Mouse (Mus musculus): ENCODE data around the gene Tmem223. TPM values are rescaled to one million over a fixed set of nuclear protein-coding genes. Genes with fewer than 3 reads are reported as not detected.
"Not testable (repeated sequence)": the region's sequence is repeated elsewhere in the genome, so short reads cannot be mapped to it uniquely, and the experiment has no call there.

Tmem223 gene
- polyA plus RNA-seq, 1 experiment from 2014 or later, result 197 TPM

DNA sequence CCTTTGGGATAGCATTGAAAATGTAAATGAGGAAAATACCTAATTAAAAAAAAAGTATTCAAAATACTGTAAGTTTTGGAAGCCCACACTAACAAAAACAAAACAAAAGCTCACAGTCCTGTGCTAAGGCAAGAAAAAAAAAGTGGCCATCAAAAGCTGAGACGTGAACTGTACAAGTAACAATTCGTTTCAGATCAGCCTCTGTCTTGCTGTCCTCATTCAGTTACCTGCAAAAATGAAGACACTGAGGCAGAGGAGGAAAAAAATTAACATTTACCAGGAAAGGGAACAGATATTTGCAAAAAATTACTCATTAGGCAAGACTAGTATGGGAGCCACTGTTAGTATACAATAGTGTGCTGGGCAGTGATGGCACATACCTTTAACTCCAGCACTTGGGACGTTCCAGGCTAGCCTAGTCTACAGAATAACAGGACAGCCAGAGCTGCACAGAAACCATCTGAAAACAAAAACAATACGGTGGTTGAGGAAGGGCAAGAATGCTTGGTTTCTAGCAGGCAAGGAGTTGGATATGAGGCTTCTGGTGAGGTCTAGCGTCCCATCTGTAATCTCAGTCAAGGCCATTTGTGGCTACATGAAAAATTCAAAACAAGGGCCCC is 43.2 kb upstream of the Tmem223 start:
- Histone ChIP-seq H3K9me3 (ENCODE audit: low read length) (no peaks in the 10 kb centered on the region), H3K4me2 (replicated peaks; ENCODE audit: low read depth, low read length) (no peak overlapping the region), H3K27me3 (ENCODE audit: insufficient read depth, low read length) (no peaks in the 10 kb centered on the region), H3K36me3 (ENCODE audit: insufficient read depth, low read length) (peaks cover 28% of the 10 kb centered on the region), H3K4me3 (ENCODE audit: low read length) (no peak overlapping the region), H3K9ac (replicated peaks; ENCODE audit: low read length) (no peak overlapping the region), H3K27ac (ENCODE audit: low read length) (no peak overlapping the region), H3K4me1 (ENCODE audit: insufficient read depth, low read length) (peaks cover 17% of the 10 kb centered on the region)
- 22% methylated on average over 5 of the region's 5 CpGs for WGBS
- no peak for ATAC-seq (ENCODE audit: low FRiP score, low TSS enrichment)

DNA sequence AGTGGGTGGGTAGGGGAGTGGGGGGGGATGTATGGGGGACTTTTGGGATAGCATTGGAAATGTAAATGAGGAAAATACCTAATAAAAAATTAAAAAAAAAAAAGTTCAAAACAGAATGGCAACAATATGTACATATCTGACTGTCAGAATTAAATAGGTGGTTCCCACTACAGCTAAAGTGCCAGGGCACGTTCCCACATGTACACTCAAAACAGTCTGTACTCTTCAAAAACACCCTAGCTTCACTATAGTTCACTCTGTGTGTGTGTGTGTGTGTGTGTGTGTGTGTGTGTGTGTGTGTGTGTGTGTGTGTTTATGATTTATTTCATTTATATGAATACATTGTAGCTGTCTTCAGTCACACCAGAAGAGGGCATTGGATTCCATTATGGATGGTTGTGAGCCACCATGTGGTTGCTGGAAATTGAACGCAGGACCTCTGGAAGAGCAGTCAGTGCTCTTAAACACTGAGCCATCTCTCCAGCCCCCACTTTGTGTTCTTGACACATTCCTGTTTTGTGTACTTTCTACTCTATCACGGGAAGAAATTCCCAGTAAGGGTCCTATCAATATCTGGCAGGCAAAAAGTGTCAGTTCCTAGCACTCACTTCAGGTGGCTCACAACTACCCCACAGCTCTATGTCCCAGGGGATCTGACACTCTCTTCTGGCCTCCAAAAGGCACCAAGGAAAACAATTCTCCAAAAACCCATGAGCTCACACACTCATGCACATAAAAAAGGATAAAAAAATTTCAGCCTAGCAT is 42.3 kb upstream of the Tmem223 start:
- ATAC-seq (ENCODE audit: low FRiP score, low TSS enrichment), result not testable (repeated sequence)

DNA sequence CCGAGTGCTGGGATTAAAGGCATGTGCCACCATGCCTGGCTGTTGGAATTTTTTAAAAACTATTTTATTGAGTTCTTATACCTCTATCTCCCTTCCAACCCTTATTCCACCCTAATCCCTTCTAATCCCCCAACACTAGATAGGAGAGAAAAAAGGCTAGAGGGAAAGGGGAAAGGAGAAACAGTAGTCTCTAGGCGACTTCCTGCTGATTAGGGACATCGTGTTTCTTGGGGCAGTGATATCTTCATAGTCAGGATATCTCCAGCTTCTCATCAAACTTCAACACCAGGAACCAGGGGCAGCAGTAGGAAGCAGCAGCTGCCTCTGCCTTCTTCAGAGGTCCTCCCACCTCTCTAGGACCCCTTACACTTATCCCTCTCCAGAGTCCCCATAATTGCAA is 36.5 kb upstream of the Tmem223 start:
- ATAC-seq (ENCODE audit: low FRiP score, low TSS enrichment), result no peak
- Histone ChIP-seq H3K4me3 (ENCODE audit: low read length) (no peak overlapping the region), H3K27ac (ENCODE audit: low read length) (no peak overlapping the region), H3K9me3 (ENCODE audit: low read length) (no peaks in the 10 kb centered on the region), H3K4me1 (ENCODE audit: insufficient read depth, low read length) (peaks cover 13% of the 10 kb centered on the region), H3K27me3 (ENCODE audit: insufficient read depth, low read length) (no peaks in the 10 kb centered on the region), H3K36me3 (ENCODE audit: insufficient read depth, low read length) (peaks cover 15% of the 10 kb centered on the region), H3K9ac (replicated peaks; ENCODE audit: low read length) (no peak overlapping the region), H3K4me2 (replicated peaks; ENCODE audit: low read depth, low read length) (no peak overlapping the region)
- 70% methylated on average over 3 of the region's 3 CpGs for WGBS

More for the DNA sequence above, 42.3 kb upstream of the Tmem223 start:
- WGBS, result 42% methylated on average over 3 of the region's 3 CpGs
- not testable (repeated sequence) for H3K4me2 ChIP-seq (replicated peaks; ENCODE audit: low read depth, low read length); H3K27me3 ChIP-seq (ENCODE audit: insufficient read depth, low read length); H3K27ac ChIP-seq (ENCODE audit: low read length); H3K9ac ChIP-seq (replicated peaks; ENCODE audit: low read length); H3K4me3 ChIP-seq (ENCODE audit: low read length); H3K9me3 ChIP-seq (ENCODE audit: low read length)
- Histone ChIP-seq H3K4me1 (ENCODE audit: insufficient read depth, low read length) (peaks cover 17% of the 10 kb centered on the region), H3K36me3 (ENCODE audit: insufficient read depth, low read length) (peaks cover 28% of the 10 kb centered on the region)

DNA sequence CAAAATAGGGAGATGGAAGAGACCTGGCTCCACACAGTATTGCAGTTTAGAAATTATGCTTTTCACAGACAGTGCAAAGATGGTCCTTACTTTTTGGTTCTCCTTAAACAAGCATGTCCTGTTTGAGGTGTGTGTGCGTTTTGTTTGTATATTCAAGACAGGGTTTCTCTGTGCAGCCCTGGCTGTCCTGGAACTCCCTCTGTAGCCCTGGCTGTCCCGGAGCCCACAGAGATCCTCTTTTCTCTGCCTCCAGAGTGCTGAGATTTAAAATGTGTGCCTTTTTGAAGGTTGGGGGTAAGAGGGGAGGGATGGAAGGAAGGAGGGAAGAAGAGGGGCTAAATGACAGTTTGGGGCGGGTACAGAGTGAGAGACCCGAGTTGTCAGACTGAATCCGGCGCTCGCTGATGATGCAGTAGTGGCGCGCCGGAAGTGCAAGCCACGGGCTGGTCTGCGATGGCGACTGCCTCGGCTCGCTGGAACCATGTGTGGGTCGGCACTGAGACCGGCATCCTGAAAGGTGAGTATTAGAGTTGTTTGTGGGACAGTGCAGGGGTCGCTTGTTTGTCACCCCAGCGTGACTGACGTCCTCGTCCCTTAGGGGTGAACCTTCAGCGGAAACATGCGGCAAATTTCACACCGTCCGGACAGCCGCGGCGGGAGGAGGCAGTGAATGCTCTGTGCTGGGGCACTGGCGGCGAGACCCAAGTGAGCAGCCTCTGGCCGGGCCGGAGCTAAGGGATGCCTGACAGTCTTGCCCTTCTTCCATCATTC is 35.2 kb upstream of the Tmem223 start, which contains the start of gene Wdr74:
Gene Wdr74 (plus strand): TSS at position 439 of the 771 bp plus-strand sequence.
- Histone ChIP-seq H3K36me3 (ENCODE audit: insufficient read depth, low read length) (peaks cover 16% of the 10 kb centered on the region), H3K9ac (replicated peaks; ENCODE audit: low read length) (peak within 1 kb of the TSS; percentile 86), H3K4me3 (ENCODE audit: low read length) (peak within 1 kb of the TSS; percentile 97), H3K27me3 (ENCODE audit: insufficient read depth, low read length) (no peaks in the 10 kb centered on the region), H3K9me3 (ENCODE audit: low read length) (no peaks in the 10 kb centered on the region), H3K4me1 (ENCODE audit: insufficient read depth, low read length) (peaks cover 16% of the 10 kb centered on the region), H3K27ac (ENCODE audit: low read length) (peak within 1 kb of the TSS; percentile 61), H3K4me2 (replicated peaks; ENCODE audit: low read depth, low read length) (peak within 1 kb of the TSS; percentile 92)
- peak; percentile 94 for ATAC-seq (ENCODE audit: low FRiP score, low TSS enrichment)
- under 1% methylated on average over 32 of the region's 32 CpGs for WGBS

DNA sequence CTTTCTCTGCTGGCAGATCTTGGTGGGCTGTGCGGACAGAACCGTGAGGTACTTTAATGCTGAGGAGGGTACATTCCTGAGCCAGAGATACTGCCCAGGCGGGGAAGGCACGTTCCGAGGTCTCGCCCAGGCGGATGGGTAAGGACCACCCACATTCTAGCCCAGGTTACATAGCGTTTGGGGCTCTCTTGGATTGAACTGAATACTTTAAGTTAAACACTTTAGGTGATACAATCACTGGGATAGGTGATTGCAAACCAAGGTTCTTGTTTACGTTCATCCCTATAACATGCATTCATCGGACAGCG is 34.7 kb upstream of the Tmem223 start:
- ATAC-seq (ENCODE audit: low FRiP score, low TSS enrichment), result no peak
- Histone ChIP-seq H3K27ac (ENCODE audit: low read length) (peak overlapping the region; percentile 61), H3K4me2 (replicated peaks; ENCODE audit: low read depth, low read length) (peak overlapping the region; percentile 92), H3K27me3 (ENCODE audit: insufficient read depth, low read length) (no peaks in the 10 kb centered on the region), H3K9me3 (ENCODE audit: low read length) (no peaks in the 10 kb centered on the region), H3K36me3 (ENCODE audit: insufficient read depth, low read length) (peaks cover 16% of the 10 kb centered on the region), H3K9ac (replicated peaks; ENCODE audit: low read length) (peak overlapping the region; percentile 86), H3K4me1 (ENCODE audit: insufficient read depth, low read length) (peaks cover 20% of the 10 kb centered on the region), H3K4me3 (ENCODE audit: low read length) (peak overlapping the region; percentile 97)
- 3% methylated on average over 11 of the region's 11 CpGs for WGBS

DNA sequence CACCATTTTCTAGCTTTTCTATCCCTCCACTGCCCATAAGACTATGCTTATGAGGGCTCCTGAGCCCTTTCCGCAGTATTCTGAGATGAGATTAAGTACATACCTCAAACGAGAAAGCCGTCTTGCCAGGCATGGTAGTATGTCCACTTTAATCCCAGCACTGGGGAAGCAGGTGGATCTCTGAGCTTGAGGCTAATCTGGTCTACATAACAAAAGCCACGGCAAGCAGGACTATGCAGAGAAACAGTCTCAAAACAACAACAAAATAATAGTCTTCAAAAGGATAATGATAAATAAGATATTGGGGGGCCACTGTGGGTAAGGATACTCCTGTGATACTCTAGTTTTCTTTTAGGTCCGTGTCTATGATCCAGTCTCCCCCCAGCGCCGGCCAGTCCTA is 31.9 kb upstream of the Tmem223 start:
- WGBS, result 88% methylated on average over 7 of the region's 7 CpGs
- Histone ChIP-seq H3K27ac (ENCODE audit: low read length) (no peak overlapping the region), H3K9me3 (ENCODE audit: low read length) (no peaks in the 10 kb centered on the region), H3K27me3 (ENCODE audit: insufficient read depth, low read length) (no peaks in the 10 kb centered on the region), H3K4me2 (replicated peaks; ENCODE audit: low read depth, low read length) (no peak overlapping the region), H3K36me3 (ENCODE audit: insufficient read depth, low read length) (peaks cover 30% of the 10 kb centered on the region), H3K4me1 (ENCODE audit: insufficient read depth, low read length) (peaks cover 33% of the 10 kb centered on the region), H3K9ac (replicated peaks; ENCODE audit: low read length) (no peak overlapping the region), H3K4me3 (ENCODE audit: low read length) (no peak overlapping the region)
- ATAC-seq (ENCODE audit: low FRiP score, low TSS enrichment), result no peak

DNA sequence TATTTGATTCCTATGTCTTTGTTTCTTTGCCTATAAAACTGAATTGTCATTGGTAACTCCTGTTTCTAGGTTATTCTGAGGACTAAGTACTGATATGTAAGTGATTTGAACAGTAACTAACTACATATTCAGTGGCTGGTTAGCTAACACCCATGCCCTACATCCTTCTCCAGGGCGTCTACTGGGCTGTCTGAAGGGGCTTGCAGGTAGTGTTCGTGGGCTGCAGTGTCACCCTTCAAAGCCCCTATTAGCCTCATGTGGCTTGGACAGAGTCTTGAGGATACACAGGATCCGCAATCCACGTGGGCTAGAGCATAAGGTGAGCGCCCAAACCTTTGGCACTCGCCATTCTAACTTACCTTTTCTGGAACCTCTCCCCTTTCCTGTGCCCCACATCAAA is 31.1 kb upstream of the Tmem223 start:
- Histone ChIP-seq H3K27me3 (ENCODE audit: insufficient read depth, low read length) (no peaks in the 10 kb centered on the region), H3K36me3 (ENCODE audit: insufficient read depth, low read length) (peaks cover 33% of the 10 kb centered on the region), H3K4me3 (ENCODE audit: low read length) (no peak overlapping the region), H3K9ac (replicated peaks; ENCODE audit: low read length) (no peak overlapping the region), H3K4me2 (replicated peaks; ENCODE audit: low read depth, low read length) (no peak overlapping the region), H3K4me1 (ENCODE audit: insufficient read depth, low read length) (peaks cover 33% of the 10 kb centered on the region), H3K27ac (ENCODE audit: low read length) (no peak overlapping the region), H3K9me3 (ENCODE audit: low read length) (no peaks in the 10 kb centered on the region)
- no peak for ATAC-seq (ENCODE audit: low FRiP score, low TSS enrichment)
- 92% methylated on average over 6 of the region's 6 CpGs for WGBS

DNA sequence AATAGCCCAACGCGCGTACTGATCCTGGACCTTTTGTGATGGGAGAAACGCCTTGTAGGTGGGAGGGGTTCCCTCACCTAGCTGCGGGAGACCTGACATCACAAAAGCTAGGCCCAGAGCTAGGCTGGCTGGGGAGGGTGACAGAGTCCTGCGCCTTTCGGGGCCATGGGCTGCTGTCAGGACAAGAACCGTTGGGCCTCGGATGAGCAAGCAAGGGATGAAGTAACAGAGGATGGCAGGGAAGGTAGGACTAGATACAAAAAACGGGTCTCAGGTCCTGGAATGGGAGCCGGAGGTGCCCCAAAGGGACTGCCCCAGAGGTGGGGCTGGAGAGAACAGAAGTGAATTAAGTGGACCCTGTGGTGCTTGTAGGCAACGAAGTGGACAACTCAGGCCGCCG is 30.2 kb upstream of the Tmem223 start, which contains the start of gene 1700092M07Rik:
Gene 1700092M07Rik (plus strand): TSS at position 116 of the 400 bp plus-strand sequence.
- peaks cover 29% of the 10 kb centered on the region for H3K4me1 ChIP-seq (ENCODE audit: insufficient read depth, low read length)
- H3K27me3 ChIP-seq (ENCODE audit: insufficient read depth, low read length), result no peaks in the 10 kb centered on the region
- peak within 1 kb of the TSS; percentile 98 for H3K27ac ChIP-seq (ENCODE audit: low read length)
- peak within 1 kb of the TSS; percentile 87 for H3K9ac ChIP-seq (replicated peaks; ENCODE audit: low read length)
- H3K4me3 ChIP-seq (ENCODE audit: low read length), result peak within 1 kb of the TSS; percentile 89
- H3K4me2 ChIP-seq (replicated peaks; ENCODE audit: low read depth, low read length), result peak within 1 kb of the TSS; percentile 42
- 58% methylated on average over 14 of the region's 14 CpGs for WGBS
- peaks cover 42% of the 10 kb centered on the region for H3K36me3 ChIP-seq (ENCODE audit: insufficient read depth, low read length)
- peak; percentile 2; the same call in 1 of the 2 replicates for ATAC-seq (ENCODE audit: low FRiP score, low TSS enrichment)
- H3K9me3 ChIP-seq (ENCODE audit: low read length), result no peaks in the 10 kb centered on the region

DNA sequence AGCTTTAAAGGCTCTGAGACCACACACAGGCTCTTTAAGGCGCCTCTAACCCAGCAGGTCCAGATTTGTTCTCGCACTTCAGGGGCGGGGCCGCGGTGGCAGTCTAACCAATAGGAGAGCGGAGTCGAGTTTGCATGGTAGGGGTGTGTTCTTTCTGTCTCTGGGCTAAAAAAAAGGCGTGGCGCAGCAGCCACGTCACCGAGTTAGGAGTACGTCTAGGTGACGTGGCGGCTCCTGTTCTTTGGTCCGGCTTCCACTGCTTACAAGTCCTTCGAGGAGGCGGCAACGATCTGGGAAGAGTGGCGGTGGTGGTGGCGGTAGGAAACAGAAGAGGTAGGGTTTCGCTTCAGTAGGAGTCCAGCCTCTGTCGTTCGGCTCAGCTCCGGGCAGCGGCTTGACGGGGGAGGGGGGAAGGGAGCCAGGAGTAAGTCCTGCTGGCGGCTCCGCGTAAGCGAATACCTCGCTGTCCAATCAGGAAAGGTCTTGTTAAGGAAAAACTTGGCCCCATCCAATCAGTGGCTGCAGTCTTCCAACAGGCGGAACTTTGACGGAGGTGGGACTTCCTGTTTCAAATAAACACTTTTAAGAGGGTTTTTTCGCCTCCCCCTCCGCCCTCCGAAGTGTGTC is 29.4 kb upstream of the Tmem223 start, which contains the start of gene Stx5a:
Gene Stx5a (plus strand): TSS at position 171 of the 627 bp plus-strand sequence.
- under 1% methylated on average over 36 of the region's 36 CpGs for WGBS
- peak within 1 kb of the TSS; percentile 87 for H3K9ac ChIP-seq (replicated peaks; ENCODE audit: low read length)
- H3K27ac ChIP-seq (ENCODE audit: low read length), result peak within 1 kb of the TSS; percentile 98
- peak within 1 kb of the TSS; percentile 89 for H3K4me3 ChIP-seq (ENCODE audit: low read length)
- peak within 1 kb of the TSS; percentile 99 for H3K4me2 ChIP-seq (replicated peaks; ENCODE audit: low read depth, low read length)
- no peaks in the 10 kb centered on the region for H3K27me3 ChIP-seq (ENCODE audit: insufficient read depth, low read length)
- peaks cover 50% of the 10 kb centered on the region for H3K36me3 ChIP-seq (ENCODE audit: insufficient read depth, low read length)
- peaks cover 29% of the 10 kb centered on the region for H3K4me1 ChIP-seq (ENCODE audit: insufficient read depth, low read length)
- ATAC-seq (ENCODE audit: low FRiP score, low TSS enrichment), result peak; percentile 98
- H3K9me3 ChIP-seq (ENCODE audit: low read length), result no peaks in the 10 kb centered on the region

All from kidney, embryonic 16.5 days (tissue).